Comparison of ENCODE assay signal across 9 mouse cellular contexts in the genomic region with DNA sequence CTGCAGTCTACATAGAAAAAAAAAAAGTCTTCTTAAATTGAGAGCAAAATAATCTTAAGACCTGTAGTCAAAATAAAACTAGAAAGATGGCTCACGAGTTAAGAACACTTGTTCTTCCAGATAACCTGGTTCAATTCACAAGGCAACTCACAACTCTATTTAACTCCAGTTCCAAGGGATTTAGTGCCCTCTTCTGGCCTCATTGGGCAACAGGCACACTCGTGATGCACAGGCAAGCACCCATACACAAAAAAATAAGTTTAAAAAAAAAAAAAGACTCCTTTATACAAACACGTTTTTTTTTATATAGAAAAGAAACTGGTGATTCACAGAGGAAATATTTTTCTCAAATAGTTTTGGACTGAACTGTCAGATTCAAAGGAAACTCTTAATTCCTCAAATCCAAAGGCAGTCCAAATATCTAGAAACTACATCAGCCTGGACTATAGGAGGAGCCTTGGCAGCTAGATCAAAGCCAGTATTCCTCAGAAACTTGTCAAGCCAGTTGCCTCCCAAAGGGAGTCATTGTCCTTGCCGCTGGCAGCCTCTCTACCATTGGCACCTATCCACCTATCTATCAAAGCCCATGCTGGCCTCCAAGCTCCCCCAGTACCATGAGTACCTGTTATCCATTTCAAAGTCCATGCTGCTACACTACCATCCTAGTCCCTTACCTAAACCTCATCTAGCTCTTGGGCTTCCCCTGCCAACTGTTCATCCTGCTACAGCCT.
DNase-seq lines count a peak whose midpoint lies in the region; TF ChIP-seq lines count a peak whose summit lies in the region.
"Had no signal": no experiment of that assay in that cellular context is flagged by ENCODE, and none has a peak within 500 bp of the region (broad histone marks: within the 10 kb centered on the region; RNA-seq: fewer than 3 reads in every experiment).

No protein-coding gene starts in this region.

- peak; percentile 61 for TF ChIP-seq CTCF in E14TG2a.4 (conservative IDR thresholded peaks at IDR 0.05; ENCODE audit: low read length)

- H3K4me3 ChIP-seq in E14TG2a.4 (replicated peaks; ENCODE audit: low read length): no peak overlapping the region
- H3K4me3 ChIP-seq: embryonic facial prominence, embryonic 15.5 days; neural tube, embryonic 12.5 days had no signal

- H3K36me3 ChIP-seq in E14TG2a.4 (ENCODE audit: insufficient read depth, low read length): peaks cover 82% of the 10 kb centered on the region

- H3K27me3 ChIP-seq in E14TG2a.4 (ENCODE audit: insufficient read depth, low read length): no peaks in the 10 kb centered on the region
- H3K27me3 ChIP-seq: embryonic facial prominence, embryonic 15.5 days; neural tube, embryonic 12.5 days had no signal

- H3K9me3 ChIP-seq in E14TG2a.4 (ENCODE audit: low read length): no peaks in the 10 kb centered on the region
- H3K9me3 ChIP-seq: embryonic facial prominence, embryonic 15.5 days; neural tube, embryonic 12.5 days had no signal

- H3K4me1 ChIP-seq in E14TG2a.4 (replicated peaks; ENCODE audit: low read depth, low read length): peaks cover 5% of the 10 kb centered on the region; the same call in 1 of the 2 replicates
- H3K4me1 ChIP-seq: embryonic facial prominence, embryonic 15.5 days; neural tube, embryonic 12.5 days had no signal

- peak; percentile 13 to 40 for DNase-seq in kidney, postnatal 25 days
- no peak for DNase-seq in kidney, adult 18-20 months
- peak; percentile 64 for DNase-seq in R1 (ENCODE audit: low read depth, low spot score)
- peak; percentile 5 for DNase-seq in forelimb bud, embryonic 11.5 days (ENCODE audit: low read depth, low spot score)
- DNase-seq in cerebellum, postnatal 36 days: no peak
- no peak for DNase-seq in left cerebral cortex, adult 11 months (ENCODE audit: low spot score)

Comparison
In these comparisons a context has a peak if more than half of its experiments do, and no peak if none do; other contexts are left out.
1. DNase-seq: peak in kidney, postnatal 25 days (2 of 2), R1 (single experiment) and forelimb bud, embryonic 11.5 days (single experiment); none in kidney, adult 18-20 months (single experiment), cerebellum, postnatal 36 days (0 of 2) and left cerebral cortex, adult 11 months (single experiment).